Mouse (Mus musculus) neural tube, embryonic 11.5 days (tissue): Measurements from ENCODE around the gene Mmel1. TPM values are rescaled to one million over a fixed set of nuclear protein-coding genes. Genes with fewer than 3 reads are reported as not detected.

ENCODE experiments used
- ATAC-seq: fragments of 200-750 bp; cut with Nextera tagmentation; 2 replicates; pipeline ENCODE4 v1.8.0; 2017; ENCODE audit warnings: moderate number of reproducible peaks, mild to moderate bottlenecking, moderate TSS enrichment, moderate library complexity; ENCODE audit not compliant: insufficient read depth, low FRiP score, low TSS enrichment
- DNase-seq: peaks from one replicate; pipeline ENCODE4 v3.0.0-alpha.2; 2015; ENCODE audit warnings: low spot score
- H3K27ac ChIP-seq: fragments of 300-500 bp; sonication (generic); 2 replicates; pipeline ENCODE4 v1.5.1; 2014; ENCODE audit warnings: low read depth, mild to moderate bottlenecking, low read length
- H3K27me3 ChIP-seq: fragments of 300-500 bp; sonication (generic); 2 replicates; pipeline ENCODE4 v1.6.1; 2014; ENCODE audit warnings: mild to moderate bottlenecking, low read length, mixed read lengths; ENCODE audit not compliant: control insufficient read depth, insufficient read depth
- H3K36me3 ChIP-seq: fragments of 300-500 bp; sonication (generic); 2 replicates; pipeline ENCODE4 v1.6.1; 2014; ENCODE audit warnings: mild to moderate bottlenecking, low read length, moderate library complexity, mixed read lengths; ENCODE audit not compliant: control insufficient read depth, insufficient read depth
- H3K4me1 ChIP-seq: fragments of 300-500 bp; sonication (generic); 2 replicates; pipeline ENCODE4 v1.6.1; 2014; ENCODE audit warnings: low read length, mixed read lengths; ENCODE audit not compliant: control insufficient read depth, insufficient read depth
- H3K4me2 ChIP-seq: fragments of 300-500 bp; sonication (generic); 2 replicates; pipeline ENCODE4 v1.6.1; 2014; ENCODE audit warnings: low read depth, mild to moderate bottlenecking, moderate library complexity
- H3K4me3 ChIP-seq: fragments of 300-500 bp; sonication (generic); 2 replicates; pipeline ENCODE4 v1.5.1; 2014; ENCODE audit warnings: low read depth, low read length
- H3K9ac ChIP-seq: fragments of 300-500 bp; sonication (generic); 2 replicates; pipeline ENCODE4 v1.6.1; 2014; ENCODE audit warnings: mild to moderate bottlenecking, low read length
- H3K9me3 ChIP-seq: fragments of 300-500 bp; sonication (generic); 2 replicates; pipeline ENCODE4 v1.6.1; 2016; ENCODE audit warnings: low read length; ENCODE audit not compliant: control insufficient read depth
- WGBS: fragments of 180-500 bp; shearing (Covaris S2); extraction: QIAGEN DNeasy Blood & Tissue Kit; methylation state at CpG from one replicate; pipeline ENCODE4 v1.1.7; 2014; 5-methylcytosine and 5-hydroxymethylcytosine counted together
- polyA plus RNA-seq: library from polyadenylated mRNA; unstranded; fragments of >200 nt; fragmentation: Nextera tagmentation; extraction: Ambion mirVana; gene quantifications from 2 replicates; pipeline ENCODE4 v1.2.1, GENCODE M21; 2014

The Mmel1 gene
- polyA plus RNA-seq, 1 experiment from 2014 or later, result 0.50 TPM

GRCm38 (mm10) chr4:154857366-154858240 is 11.8 kb upstream of the Mmel1 start:
- peaks cover 18% of the 10 kb centered on the region for H3K27me3 ChIP-seq
- no peak overlapping the region for H3K9ac ChIP-seq
- no peaks in the 10 kb centered on the region for H3K4me1 ChIP-seq
- H3K9me3 ChIP-seq, result no peaks in the 10 kb centered on the region
- ATAC-seq (no peak), DNase-seq (no peak)
- H3K27ac ChIP-seq, result no peak overlapping the region
- no peak overlapping the region for H3K4me3 ChIP-seq
- H3K36me3 ChIP-seq, result no peaks in the 10 kb centered on the region
- no peak overlapping the region for H3K4me2 ChIP-seq
- WGBS, result 75% methylated on average over 10 of the region's 10 CpGs

- no peak overlapping the region for H3K4me3 ChIP-seq
- no peak overlapping the region for H3K9ac ChIP-seq
- peaks cover 18% of the 10 kb centered on the region for H3K27me3 ChIP-seq
- DNase-seq (no peak), ATAC-seq (no peak)
- no peak overlapping the region for H3K4me2 ChIP-seq
- H3K4me1 ChIP-seq, result no peaks in the 10 kb centered on the region
- WGBS, result 76% methylated on average over 3 of the region's 3 CpGs
- no peaks in the 10 kb centered on the region for H3K9me3 ChIP-seq
- no peaks in the 10 kb centered on the region for H3K36me3 ChIP-seq
- H3K27ac ChIP-seq, result no peak overlapping the region
Measured at GRCm38 (mm10) chr4:154858601-154859000, 10.8 kb upstream of the Mmel1 start.

- ATAC-seq (no peak), DNase-seq (no peak)
- Histone ChIP-seq H3K4me3 (no peak overlapping the region), H3K4me2 (no peak overlapping the region), H3K36me3 (no peaks in the 10 kb centered on the region), H3K27me3 (0 out of 2 replicates have a peak, but pooled peaks cover 2% of the 10 kb centered on the region), H3K4me1 (peaks cover 7% of the 10 kb centered on the region), H3K9me3 (no peaks in the 10 kb centered on the region), H3K9ac (no peak overlapping the region), H3K27ac (no peak overlapping the region)
- 75% methylated on average over 5 of the region's 5 CpGs for WGBS
Measured at GRCm38 (mm10) chr4:154861967-154862366, 7.4 kb upstream of the Mmel1 start.

GRCm38 (mm10) chr4:154863436-154863935 is 5.9 kb upstream of the Mmel1 start:
- H3K27me3 ChIP-seq, result 0 out of 2 replicates have a peak, but pooled peaks cover 2% of the 10 kb centered on the region
- ATAC-seq, result no peak
- no peak overlapping the region for H3K27ac ChIP-seq
- H3K9me3 ChIP-seq, result no peaks in the 10 kb centered on the region
- DNase-seq, result no peak
- no peak overlapping the region for H3K4me2 ChIP-seq
- 90% methylated on average over 3 of the region's 3 CpGs for WGBS
- no peaks in the 10 kb centered on the region for H3K36me3 ChIP-seq
- H3K4me1 ChIP-seq, result peaks cover 7% of the 10 kb centered on the region
- no peak overlapping the region for H3K9ac ChIP-seq
- no peak overlapping the region for H3K4me3 ChIP-seq

GRCm38 (mm10) chr4:154864271-154864771 is 5.1 kb upstream of the Mmel1 start:
- Histone ChIP-seq H3K9ac (peak overlapping the region; percentile 55), H3K9me3 (no peaks in the 10 kb centered on the region), H3K36me3 (no peaks in the 10 kb centered on the region), H3K27ac (peak overlapping the region; percentile 70), H3K27me3 (0 out of 2 replicates have a peak, but pooled peaks cover 2% of the 10 kb centered on the region), H3K4me1 (peaks cover 7% of the 10 kb centered on the region), H3K4me3 (peak overlapping the region; percentile 35), H3K4me2 (peak overlapping the region; percentile 50)
- DNase-seq (peak; percentile 94), ATAC-seq (peak; percentile 89)
- WGBS, result 1% methylated on average over 18 of the region's 18 CpGs

GRCm38 (mm10) chr4:154864961-154865760 is 4.2 kb upstream of the Mmel1 start:
- no peaks in the 10 kb centered on the region for H3K36me3 ChIP-seq
- 85% methylated on average over 18 of the region's 18 CpGs for WGBS
- peak overlapping the region; percentile 55 for H3K9ac ChIP-seq
- 0 out of 2 replicates have a peak, but pooled peaks cover 2% of the 10 kb centered on the region for H3K27me3 ChIP-seq
- H3K27ac ChIP-seq, result no peak overlapping the region
- ATAC-seq (no peak), DNase-seq (no peak)
- peak overlapping the region; percentile 50; the same call in 1 of the 2 replicates for H3K4me2 ChIP-seq
- no peaks in the 10 kb centered on the region for H3K9me3 ChIP-seq
- peaks cover 7% of the 10 kb centered on the region for H3K4me1 ChIP-seq
- H3K4me3 ChIP-seq, result peak overlapping the region; percentile 35

- no peaks in the 10 kb centered on the region for H3K36me3 ChIP-seq
- H3K4me3 ChIP-seq, result no peak overlapping the region
- peaks cover 7% of the 10 kb centered on the region for H3K4me1 ChIP-seq
- no peaks in the 10 kb centered on the region for H3K9me3 ChIP-seq
- H3K9ac ChIP-seq, result no peak overlapping the region
- ATAC-seq, result no peak
- H3K27me3 ChIP-seq, result 0 out of 2 replicates have a peak, but pooled peaks cover 4% of the 10 kb centered on the region
- no peak for DNase-seq
- H3K27ac ChIP-seq, result no peak overlapping the region
- 87% methylated on average over 5 of the region's 5 CpGs for WGBS
- no peak overlapping the region for H3K4me2 ChIP-seq
Measured at GRCm38 (mm10) chr4:154866391-154866790, 3.0 kb upstream of the Mmel1 start.

GRCm38 (mm10) chr4:154867257-154867656 is 2.1 kb upstream of the Mmel1 start:
- Histone ChIP-seq H3K27ac (no peak overlapping the region), H3K4me2 (no peak overlapping the region), H3K36me3 (no peaks in the 10 kb centered on the region), H3K9me3 (no peaks in the 10 kb centered on the region), H3K4me1 (peaks cover 7% of the 10 kb centered on the region), H3K4me3 (no peak overlapping the region), H3K27me3 (0 out of 2 replicates have a peak, but pooled peaks cover 4% of the 10 kb centered on the region), H3K9ac (no peak overlapping the region)
- WGBS, result 84% methylated on average over 6 of the region's 6 CpGs
- no peak for ATAC-seq
- no peak for DNase-seq
